Mouse (Mus musculus) left cerebral cortex, postnatal 10 days (tissue): ENCODE data around the gene Sorbs1. TPM values are rescaled to one million over a fixed set of nuclear protein-coding genes. Genes with fewer than 3 reads are reported as not detected.

Source experiments
- DNase-seq, 2 experiments: peaks; one replicate each; pipeline ENCODE4 v3.0.0; 2021 to 2022; ENCODE audit warnings: low spot score in 2 of 2, mixed read lengths in 1 of 2; ENCODE audit errors: extremely low spot score in 1 of 2
- intact Hi-C: fragments of 180-260 bp; cut with DNase I; formaldehyde crosslinking; loops from one replicate; pipeline ENCODE4 v1.15.1; 2025
- total RNA-seq, 2 experiments: library from RNA; stranded (reverse); gene quantifications; 2 replicates each; pipeline ENCODE4 v1.2.3; 2021

Gene Sorbs1
- total RNA-seq, 2 experiments from 2014 or later, result 109 to 119 TPM

DNA sequence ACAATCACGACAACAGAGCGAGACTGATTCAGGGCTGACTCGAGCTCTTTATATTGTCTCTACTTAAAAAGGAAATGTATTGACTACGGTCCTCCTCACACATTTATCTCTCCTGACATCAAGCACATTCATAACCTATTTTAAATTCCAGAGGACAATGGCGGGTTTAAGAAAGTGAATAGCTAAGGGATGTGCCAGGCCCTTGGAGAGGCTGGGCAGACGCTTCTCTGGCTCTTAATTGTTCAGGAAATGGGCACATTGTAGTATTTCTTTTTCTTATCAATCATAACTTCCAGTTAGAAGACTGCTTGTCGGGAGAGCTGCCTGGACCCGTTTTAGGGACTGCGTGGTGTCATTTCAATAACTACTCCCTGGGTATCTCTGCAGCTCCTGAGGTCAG lies 20.7 kb downstream of the Sorbs1 start:
- intact Hi-C loops, result no loop called here
- no peak for DNase-seq

DNA sequence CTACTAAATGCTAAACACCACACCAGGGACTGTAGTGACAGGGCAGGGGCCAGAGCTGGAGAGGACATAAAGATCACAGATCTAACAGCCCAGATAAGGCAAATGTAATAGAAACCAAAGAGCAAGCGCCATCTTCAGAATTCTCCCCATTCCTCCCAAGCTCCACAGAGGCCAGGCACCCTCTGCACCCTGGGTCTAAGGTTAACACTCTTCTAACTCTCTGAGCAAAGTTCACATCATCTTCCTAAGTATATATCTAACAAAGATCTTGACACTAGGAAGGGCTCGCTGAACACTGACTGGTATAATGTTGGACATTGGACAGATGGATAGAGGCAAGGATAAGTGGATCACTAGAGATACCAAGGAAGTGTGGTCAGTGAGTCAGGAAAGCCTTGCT lies 22.1 kb downstream of the Sorbs1 start:
- DNase-seq, result no peak
- intact Hi-C loops, result no loop called here

DNA sequence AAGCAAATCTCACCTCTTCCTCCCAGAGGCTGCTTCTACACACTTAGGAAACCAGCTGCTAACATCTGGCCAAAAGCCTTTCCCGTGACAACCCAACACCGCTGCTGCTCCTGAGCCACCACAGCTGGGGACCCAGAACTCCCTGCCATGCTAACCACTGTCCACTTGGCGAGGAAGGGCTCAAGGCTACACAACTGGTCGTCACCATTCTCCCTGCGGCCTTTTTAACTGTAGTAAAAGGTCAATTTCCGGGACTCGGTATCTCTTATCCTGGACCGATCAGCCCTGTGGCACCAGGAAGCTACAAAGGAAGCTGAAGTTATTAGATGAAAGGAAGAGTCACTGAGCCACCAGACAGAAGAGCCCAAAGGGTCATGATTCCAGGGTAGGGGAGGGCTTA lies 22.8 kb downstream of the Sorbs1 start:
- intact Hi-C loops, result no loop called here
- DNase-seq, result no peak

DNA sequence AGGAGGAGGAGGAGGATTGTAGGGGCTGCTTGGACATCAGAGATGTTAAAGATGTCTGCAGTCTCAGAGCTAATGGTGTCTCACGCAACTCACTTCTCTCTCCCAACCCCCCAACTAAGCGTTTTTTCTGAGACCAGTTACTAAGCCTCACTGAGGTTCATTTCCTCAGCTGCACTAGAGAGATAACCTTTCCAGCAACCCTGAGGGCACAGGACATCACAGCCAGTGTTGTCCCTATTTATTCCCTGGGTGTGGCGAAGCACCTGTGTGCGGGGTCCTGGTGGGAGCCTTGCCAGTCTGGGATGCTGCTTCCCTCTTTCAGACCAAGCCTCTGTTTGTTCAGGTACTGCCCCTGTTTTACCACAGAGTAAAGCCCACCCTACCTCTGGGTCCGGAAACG lies 23.9 kb downstream of the Sorbs1 start:
- intact Hi-C loops, result no loop called here
- no peak for DNase-seq

DNA sequence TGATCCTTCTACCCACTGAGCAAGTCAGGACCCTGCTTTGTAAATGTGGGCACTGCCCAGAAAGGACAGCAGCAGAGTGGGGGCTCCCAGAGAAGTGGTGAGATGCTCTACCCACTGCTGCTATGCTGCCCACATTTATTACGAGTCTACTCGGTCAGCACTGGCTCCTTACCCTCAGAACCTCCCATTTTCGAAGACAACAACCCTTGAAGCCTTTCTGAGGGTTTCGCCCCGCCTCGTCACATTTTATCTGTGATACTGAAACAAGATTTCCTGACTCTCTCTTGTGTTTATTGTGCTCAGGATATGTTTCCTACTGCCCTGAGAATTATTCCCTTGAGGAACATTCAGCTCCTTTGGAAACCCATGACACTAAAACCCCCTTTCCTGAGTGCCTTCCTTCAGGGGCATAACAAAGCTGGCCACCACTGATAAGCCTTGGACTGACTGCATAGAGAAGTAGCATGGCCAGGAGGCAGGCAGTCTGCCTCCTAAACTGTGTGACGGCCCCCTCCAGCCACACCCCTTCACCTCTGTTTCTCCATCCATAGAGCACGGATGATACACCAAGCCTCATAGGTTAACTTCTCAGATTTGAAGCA lies 24.6 kb downstream of the Sorbs1 start:
- DNase-seq, result no peak
- intact Hi-C loops, result no loop called here

DNA sequence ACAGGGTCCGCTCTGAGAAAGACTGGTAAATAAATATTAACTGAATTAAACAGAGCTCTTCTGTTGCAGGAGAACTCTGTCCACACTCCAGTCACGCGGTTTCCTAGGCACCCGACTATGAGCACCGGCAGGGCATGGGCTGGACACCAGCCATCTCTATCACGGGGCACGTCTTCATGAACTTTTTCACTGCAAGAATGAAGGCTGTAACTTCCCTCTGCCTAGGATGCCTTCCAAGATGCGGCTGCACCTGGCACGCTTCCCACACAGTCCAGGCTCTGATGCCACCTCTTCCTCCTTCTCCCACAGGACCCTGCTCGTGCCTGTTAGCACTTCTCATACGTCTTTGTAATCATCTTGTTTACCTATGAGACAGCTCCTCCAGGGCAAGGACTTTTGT lies 26.0 kb downstream of the Sorbs1 start:
- DNase-seq, result peak in 1 of 2 experiments; percentile 63
- intact Hi-C loops, result no loop called here

DNA sequence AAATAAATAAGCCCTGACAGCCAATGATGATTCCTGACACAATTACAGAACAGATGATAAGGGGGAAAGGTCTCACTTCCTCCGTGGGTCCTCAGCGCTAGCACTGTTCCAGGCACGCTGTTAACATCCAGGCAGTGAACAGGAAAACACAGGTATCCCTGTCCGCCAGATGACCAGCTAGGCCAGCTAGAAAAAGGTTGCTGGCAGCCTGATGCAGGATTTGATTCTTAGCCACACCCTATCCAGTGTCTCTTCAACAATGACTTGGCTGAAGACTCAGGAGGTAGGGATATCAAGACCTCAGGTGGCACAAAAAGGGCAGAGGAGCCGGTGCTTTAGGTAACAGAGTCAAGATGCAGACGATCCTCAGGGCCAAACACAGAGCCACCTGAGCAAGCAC lies 32.5 kb downstream of the Sorbs1 start:
- intact Hi-C loops, result no loop called here

DNA sequence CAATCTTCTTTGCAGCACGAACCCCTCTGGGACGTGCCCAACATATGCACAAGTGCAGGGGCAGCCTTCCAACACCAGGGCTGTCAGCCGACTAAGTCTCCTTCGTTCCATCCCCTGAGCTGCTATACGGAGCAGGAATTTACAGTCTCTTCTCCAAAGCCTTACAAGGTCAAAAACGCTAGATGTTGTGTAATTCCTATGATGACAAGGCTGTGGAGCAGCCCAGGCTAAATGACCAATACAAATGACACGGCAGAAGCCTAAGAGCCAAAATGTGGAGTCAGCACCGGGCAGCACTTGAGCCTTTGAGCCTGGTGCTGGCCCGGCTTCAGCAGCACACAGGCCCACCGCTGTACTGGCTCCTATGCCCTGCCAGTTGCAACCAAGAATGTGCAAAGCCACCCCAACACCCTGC lies 35.4 kb downstream of the Sorbs1 start:
- intact Hi-C loops, result no loop called here
- no peak for DNase-seq

More for the DNA sequence above, 32.5 kb downstream of the Sorbs1 start:
- DNase-seq, result no peak

DNA sequence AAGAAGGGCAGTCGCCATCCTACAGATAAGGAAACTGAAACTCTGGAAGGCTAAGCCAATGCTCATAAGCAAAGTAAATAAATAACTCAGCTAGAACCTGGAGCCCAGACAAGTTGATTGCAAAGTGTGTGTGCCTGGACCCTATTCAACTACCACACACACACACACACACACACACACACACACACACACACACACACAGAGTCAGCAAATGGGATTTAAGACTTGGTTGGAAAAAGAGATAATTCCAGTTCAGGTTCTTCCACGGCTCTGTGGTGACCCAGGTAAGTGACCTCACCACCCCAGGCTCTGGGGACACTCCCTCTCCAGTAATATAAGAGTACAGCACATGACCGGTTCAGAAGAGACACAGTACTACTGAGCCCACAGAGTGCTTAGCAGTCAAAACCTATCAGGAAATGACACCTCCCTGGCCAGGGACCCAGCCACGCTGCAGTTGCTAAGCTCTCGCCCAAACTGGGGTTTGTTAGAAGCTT lies 36.1 kb downstream of the Sorbs1 start:
- intact Hi-C loops, result no loop called here

DNA sequence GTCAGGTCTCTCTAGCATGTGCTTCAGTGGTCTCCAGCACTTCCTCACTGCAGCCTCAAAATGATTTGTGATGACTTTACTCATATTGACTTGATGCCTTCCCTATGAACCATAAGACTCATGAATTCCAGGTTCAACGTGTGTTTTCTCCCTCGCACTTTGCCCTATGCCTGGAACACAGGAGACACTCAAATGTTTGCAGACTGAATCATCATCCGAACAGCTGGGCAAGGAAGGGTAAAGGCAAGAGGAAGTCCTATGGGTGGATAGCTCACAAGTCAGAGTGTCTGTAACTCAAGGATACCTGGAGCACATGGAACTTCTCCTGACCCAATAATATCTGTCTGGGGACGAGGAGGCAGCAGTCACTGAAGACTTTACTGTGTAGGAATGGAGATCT lies 37.1 kb downstream of the Sorbs1 start:
- DNase-seq, result no peak
- intact Hi-C loops, result no loop called here

More for the DNA sequence above, 36.1 kb downstream of the Sorbs1 start:
- no peak for DNase-seq

DNA sequence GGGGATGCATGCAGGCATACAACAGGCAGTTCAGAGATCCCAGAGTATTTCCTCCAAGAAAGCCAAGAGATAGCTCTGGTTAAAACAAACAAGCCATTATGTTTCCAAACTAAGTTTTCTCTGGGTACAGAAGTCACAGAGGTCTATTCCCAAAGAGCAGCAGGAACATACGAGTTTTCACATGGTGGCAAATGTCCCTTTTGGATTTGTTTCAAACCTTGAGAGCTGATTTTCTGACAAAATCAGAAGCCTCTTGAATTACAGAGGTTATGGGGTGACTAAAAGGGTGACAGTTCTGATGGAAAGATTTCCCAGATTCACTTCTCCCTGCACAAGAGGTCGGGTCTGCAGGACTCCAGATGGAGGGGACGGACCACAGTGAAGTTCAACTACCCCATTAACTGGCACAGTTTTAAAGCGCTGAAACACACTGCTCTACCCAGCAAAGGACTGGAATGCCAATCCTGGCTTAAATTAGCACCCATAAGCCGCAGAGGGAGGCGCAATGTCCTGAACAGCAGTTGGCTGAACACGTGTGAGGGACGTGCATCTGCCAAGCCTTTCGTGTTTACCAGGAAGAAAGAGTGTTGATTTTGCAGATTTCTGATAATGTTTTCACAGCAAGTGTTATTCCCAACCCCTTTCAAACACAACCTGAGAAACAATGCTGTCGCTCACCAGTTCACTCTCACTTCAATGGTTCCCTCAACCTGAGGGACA lies 41.9 kb downstream of the Sorbs1 start:
- intact Hi-C loops, result no loop called here
- peak; percentile 51 to 68 for DNase-seq

DNA sequence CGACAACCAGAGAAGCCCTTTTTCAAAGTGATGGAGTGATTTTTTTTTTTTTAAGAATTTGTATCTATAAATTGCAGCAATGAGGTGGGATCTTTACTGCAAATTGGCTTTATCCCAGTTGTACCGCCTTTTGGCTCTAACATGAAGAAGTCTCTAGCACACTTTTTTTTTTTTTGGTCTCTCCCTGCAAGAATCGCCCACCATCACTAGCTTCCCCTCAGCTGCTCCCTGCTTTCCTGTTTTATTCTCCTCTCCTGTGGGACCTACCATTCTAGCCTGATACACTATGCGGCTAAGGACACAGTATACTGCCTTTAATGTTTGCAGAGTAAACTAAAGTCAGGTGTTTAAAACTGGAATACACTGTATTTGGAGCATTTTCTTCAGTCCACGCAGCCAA lies 43.8 kb downstream of the Sorbs1 start:
- DNase-seq, result peak in 1 of 2 experiments; percentile 40
- intact Hi-C loops, result no loop called here

DNA sequence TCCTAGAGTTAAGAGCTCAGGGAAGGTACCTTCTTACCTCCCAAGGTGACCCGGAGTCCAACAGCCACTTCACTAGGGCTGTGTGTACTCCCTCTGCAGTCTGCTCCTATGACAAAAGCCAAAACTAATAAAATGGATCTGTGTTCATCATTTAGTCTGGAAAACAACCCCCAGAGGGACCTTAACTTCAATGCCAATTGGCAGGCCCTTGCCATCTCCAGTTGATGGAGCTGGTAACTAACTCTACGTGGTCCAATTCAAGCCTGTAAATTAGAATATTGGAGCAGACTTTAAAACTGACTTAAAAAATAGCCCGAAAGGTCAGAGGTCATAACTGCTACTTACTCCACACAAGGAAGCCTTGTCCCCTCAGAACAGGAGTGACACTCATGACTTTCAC lies 45.3 kb downstream of the Sorbs1 start:
- intact Hi-C loops, result no loop called here
- DNase-seq, result no peak

DNA sequence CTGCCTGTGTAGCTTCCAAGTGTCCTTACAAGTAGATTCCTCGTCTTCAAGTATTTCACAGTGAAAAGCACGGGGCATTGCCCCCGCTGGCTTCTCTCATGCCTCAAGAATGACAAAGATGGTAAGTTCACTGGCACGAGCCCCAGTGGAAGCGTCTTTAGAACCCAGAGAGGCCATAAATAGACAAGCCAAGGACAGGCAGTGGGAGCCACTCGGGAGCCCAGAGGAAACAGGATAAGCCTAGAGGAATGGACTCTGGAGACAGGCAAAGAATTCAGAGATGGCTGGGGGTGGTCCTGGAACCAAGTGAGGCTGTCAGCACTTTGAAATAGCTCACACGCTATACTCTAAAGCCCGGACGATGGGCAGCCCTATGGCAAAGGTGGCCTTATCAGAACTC lies 45.8 kb downstream of the Sorbs1 start:
- intact Hi-C loops, result no loop called here
- no peak for DNase-seq

DNA sequence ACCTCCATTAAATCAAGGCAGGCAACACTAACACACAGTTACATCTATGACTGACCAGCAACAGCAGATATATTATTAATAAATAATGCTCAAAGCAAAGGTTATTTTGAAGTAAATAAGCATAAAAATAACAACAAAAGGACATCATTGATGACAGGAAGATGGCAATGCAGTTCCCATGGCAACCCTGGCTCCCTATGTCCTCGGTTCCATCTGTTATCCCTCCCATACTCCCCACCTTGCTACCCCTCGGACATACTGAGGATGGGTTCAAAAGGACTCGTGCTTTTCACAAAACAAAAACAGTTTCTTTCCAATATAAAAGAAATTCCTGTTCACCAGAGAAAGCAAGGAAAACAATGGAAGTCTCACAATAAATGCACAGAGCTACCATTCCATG lies 48.2 kb downstream of the Sorbs1 start:
- DNase-seq, result no peak
- intact Hi-C loops, result no loop called here

DNA sequence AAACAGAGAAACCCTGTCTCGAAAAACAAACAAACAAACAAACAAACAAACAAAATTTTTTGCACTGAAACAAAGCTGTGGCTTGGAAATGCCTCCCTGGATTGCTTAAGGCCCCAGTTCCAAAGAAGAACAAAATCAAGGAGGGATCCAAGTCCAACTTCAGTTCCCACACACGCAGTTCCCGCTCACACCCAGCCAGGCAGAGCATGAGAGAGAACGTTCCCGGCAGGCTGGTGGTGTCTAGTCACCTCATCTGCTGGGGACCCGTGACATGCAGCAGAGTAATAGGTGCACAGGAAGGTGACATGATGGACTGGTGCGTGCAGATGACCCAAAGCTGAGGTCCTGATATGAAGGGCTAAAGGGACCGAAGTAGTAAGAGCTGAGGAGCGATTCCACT lies 49.2 kb downstream of the Sorbs1 start:
- intact Hi-C loops, result no loop called here

DNA sequence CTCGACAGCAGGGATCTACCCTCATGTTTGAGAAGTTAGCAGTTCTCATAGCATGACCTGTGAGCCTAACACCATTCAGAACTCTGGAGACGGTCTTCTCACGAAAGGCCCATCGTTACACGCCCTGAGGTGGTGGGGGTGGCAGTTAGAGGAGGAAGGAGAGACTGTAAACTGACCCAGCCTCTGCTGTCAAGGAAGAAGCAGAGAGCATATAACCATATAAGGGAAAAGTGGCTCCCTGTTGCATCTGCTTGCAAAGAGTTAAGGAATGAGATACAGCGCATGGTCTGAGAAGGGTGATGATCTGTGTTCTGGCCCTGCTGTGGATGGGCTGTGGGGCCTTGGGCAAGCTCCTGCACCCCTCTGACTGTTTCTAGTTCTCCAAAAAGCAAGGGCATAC lies 50.7 kb downstream of the Sorbs1 start:
- DNase-seq, result no peak
- intact Hi-C loops, result no loop called here

More for the DNA sequence above, 49.2 kb downstream of the Sorbs1 start:
- no peak for DNase-seq

DNA sequence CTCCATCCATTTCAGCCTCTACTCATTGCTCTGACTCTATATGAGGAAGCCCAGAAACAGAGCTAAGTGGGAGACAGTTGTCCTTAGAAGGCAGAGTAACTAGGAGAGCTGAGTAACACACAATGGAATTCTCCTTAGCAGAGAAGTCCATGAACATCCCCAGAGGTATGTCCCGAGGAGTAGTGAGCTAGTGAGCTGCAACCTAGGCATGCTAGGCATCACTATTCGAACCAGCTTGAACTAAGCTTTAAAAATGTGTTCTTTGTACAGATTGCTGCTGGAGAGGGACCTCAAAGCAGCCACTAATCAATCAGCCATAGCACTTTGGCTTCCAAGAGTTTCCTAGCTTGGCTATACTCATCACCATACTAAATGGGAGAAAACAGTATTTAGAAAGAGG lies 51.1 kb downstream of the Sorbs1 start:
- DNase-seq, result no peak
- intact Hi-C loops, result no loop called here

DNA sequence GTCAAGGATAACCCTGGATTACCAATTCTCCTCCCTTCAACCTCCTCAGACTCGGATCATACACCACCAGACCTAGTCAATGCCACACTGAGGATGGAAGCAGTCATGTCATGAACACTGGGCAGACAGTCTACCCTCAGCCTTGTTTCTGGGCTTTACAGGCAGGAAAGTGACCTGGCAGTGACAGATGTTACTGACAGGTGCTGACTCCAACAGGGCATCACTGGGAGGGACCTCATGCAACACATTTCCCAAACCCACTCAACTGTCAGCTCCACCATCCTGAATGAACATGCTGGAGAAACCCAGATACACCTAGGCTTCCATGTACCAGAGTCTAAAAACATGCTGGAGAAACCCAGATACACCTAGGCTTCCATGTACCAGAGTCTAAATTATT lies 51.9 kb downstream of the Sorbs1 start:
- intact Hi-C loops, result no loop called here
- DNase-seq, result no peak

DNA sequence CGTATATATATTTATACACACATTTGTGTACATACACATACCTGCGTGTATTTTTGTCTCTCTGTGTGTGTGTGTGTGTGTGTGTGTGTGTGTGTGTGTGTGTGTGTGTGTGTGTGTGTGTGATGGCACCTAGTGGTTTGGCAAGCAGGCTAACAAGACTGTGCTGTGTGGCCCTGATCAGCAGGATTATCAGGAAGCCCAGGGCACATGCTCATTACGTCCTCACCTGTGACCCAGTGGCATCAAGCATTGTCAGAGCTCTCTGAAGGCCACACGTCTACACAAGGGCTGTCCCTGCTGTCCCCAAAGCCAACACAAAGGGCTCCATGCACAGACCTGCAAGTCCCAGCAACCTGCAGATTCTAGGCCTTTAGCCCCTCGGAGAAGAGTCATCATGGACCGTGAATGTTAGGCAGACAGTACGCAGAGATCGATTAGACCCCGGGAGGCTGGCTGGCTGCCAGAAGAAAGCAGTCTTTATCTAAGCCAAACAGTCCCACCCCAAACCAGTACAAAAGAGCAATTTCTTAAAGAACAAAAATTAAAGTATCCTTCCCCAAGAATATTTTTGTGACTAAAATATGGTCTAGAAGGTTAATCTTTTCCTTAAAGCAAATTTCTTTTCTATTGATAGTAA lies 52.6 kb downstream of the Sorbs1 start:
- intact Hi-C loops, result no loop called here

More for the DNA sequence above, 52.6 kb downstream of the Sorbs1 start:
- peak in 1 of 2 experiments; percentile 43 for DNase-seq
